Mouse (Mus musculus) thymus, postnatal 4 days (tissue): ENCODE results near the gene Atp1b4.
"Not testable (repeated sequence)": the region's sequence is repeated elsewhere in the genome, so short reads cannot be mapped to it uniquely, and the experiment has no call there.

Source experiments
- DNase-seq: peaks from one replicate; pipeline ENCODE4 v3.0.0; 2021

The Atp1b4 gene

GRCm38 (mm10) chrX:38315884-38316283, at the start of gene Atp1b4:
Gene Atp1b4 (plus strand): TSS chrX:38316184.
- no peak for DNase-seq

- no peak for DNase-seq
Measured at GRCm38 (mm10) chrX:38308597-38308996, 7.4 kb upstream of the Atp1b4 start.

- DNase-seq = no peak
Measured at GRCm38 (mm10) chrX:38311054-38311453, 4.9 kb upstream of the Atp1b4 start.

- DNase-seq = no peak
Measured at GRCm38 (mm10) chrX:38312910-38313625, 2.9 kb upstream of the Atp1b4 start.

GRCm38 (mm10) chrX:38313626-38314210, 2.3 kb upstream of the Atp1b4 start:
- DNase-seq = no peak

GRCm38 (mm10) chrX:38330695-38331406, 14.9 kb downstream of the Atp1b4 start:
- DNase-seq = no peak

- DNase-seq = peak; percentile 40
Measured at GRCm38 (mm10) chrX:38334329-38335279, 18.6 kb downstream of the Atp1b4 start.

GRCm38 (mm10) chrX:38362016-38362415, 46.0 kb downstream of the Atp1b4 start:
- DNase-seq = no peak

GRCm38 (mm10) chrX:38364621-38365020, 48.6 kb downstream of the Atp1b4 start:
- not testable (repeated sequence) for DNase-seq

- DNase-seq = not testable (repeated sequence)
Measured at GRCm38 (mm10) chrX:38373169-38373568, 57.2 kb downstream of the Atp1b4 start.
